ENCODE assay signal across 24 mouse cellular contexts in the genomic region with DNA sequence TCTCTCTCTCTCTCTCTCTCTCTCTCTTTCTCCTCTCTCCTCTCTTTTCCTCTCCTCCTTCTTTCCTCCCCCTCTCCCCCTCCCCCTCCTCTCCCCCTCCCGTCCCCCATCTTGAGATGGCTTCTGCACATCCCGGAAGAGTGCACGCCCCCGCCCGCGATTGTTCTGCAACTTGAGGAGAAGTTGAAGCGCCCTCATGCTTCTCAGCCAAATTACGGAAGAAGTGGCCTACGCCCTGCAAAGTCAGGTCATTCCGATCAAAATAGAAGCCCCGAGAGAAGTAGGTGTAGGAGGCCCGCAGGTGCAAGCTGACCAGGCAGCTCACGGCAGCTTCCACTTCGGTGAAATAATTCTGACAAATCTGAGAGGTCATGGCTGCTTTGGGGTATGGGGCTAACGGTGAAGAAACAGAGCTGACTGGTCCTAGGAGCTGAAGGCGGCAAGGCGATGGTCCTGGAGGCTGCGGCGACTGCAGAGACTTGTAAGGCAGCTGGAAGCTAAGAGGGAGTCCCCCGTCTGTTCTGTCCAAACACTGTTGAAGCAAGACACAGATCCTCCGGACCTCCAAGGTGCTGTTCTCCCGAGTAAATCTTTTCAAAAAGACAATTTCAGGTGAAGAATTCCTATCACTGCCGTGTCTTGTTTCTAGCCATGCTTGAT. TPM values are rescaled to one million over a fixed set of nuclear protein-coding genes. Genes with fewer than 3 reads are reported as not detected.
A peak's percentile ranks its signal among the peaks of the same experiment; 100 is the strongest.
DNase-seq lines count a peak whose midpoint lies in the region; ATAC-seq and TF ChIP-seq lines count a peak whose summit lies in the region.
"Had no signal": no experiment of that assay in that cellular context is flagged by ENCODE, and none has a peak within 500 bp of the region (broad histone marks: within the 10 kb centered on the region; RNA-seq: fewer than 3 reads in every experiment).

No protein-coding gene starts in this region.

- peaks cover 33% of the 10 kb centered on the region for H3K4me1 ChIP-seq in E14TG2a.4 (replicated peaks; ENCODE audit: low read depth, low read length)
- H3K4me1 ChIP-seq in ES-Bruce4 (ENCODE audit: control insufficient read depth, insufficient read depth, low read length), result no peaks in the 10 kb centered on the region
- H3K4me1 ChIP-seq: forebrain, embryonic 10.5 days; forebrain, embryonic 13.5 days; heart, embryonic 12.5 days; heart, embryonic 15.5 days had no signal

- H3K36me3 ChIP-seq in E14TG2a.4 (ENCODE audit: insufficient read depth, low read length) (no peaks in the 10 kb centered on the region), ES-Bruce4 (ENCODE audit: control insufficient read depth, insufficient read depth, low read length, poor library complexity, severe bottlenecking) (no peaks in the 10 kb centered on the region)
- H3K36me3 ChIP-seq: forebrain, embryonic 10.5 days; heart, embryonic 12.5 days; heart, embryonic 15.5 days had no signal

- intact Hi-C loops in gastrocnemius, adult 2 months (cut with DNase I), result no loop called here

- no peak for TF ChIP-seq EP300 in ES-Bruce4 (IDR thresholded peaks at IDR 0.05; ENCODE audit: insufficient read depth, low read depth, low read length)

- H3K27me3 ChIP-seq in E14TG2a.4 (ENCODE audit: insufficient read depth, low read length), result no peaks in the 10 kb centered on the region
- no peaks in the 10 kb centered on the region for H3K27me3 ChIP-seq in ES-Bruce4 (ENCODE audit: control insufficient read depth, insufficient read depth, low read length, poor library complexity, severe bottlenecking)
- H3K27me3 ChIP-seq: forebrain, embryonic 13.5 days; heart, embryonic 15.5 days had no signal

- no peak for TF ChIP-seq CTCF in gastrocnemius, adult 2 months (IDR thresholded peaks at IDR 0.05)
- TF ChIP-seq CTCF in E14TG2a.4 (conservative IDR thresholded peaks at IDR 0.05; ENCODE audit: low read length) (no peak), ES-Bruce4 (IDR thresholded peaks at IDR 0.05; ENCODE audit: low read depth, low read length) (no peak)

- no peak overlapping the region for H3K9ac ChIP-seq in ES-Bruce4 (ENCODE audit: low read depth, poor library complexity, severe bottlenecking)
- H3K9ac ChIP-seq: forebrain, embryonic 13.5 days; heart, embryonic 12.5 days; heart, embryonic 15.5 days; hindbrain, embryonic 14.5 days had no signal

- H3K4me3 ChIP-seq in gastrocnemius, adult 2 months, result peak overlapping the region; percentile 49
- H3K4me3 ChIP-seq in E14TG2a.4 (replicated peaks; ENCODE audit: low read length), result peak overlapping the region; percentile 60
- peak overlapping the region; percentile 10; the same call in 1 of the 2 replicates for H3K4me3 ChIP-seq in ES-Bruce4 (ENCODE audit: low read depth, low read length)
- H3K4me3 ChIP-seq: forebrain, embryonic 10.5 days; forebrain, embryonic 13.5 days; heart, embryonic 12.5 days; heart, embryonic 15.5 days had no signal

- H3K27ac ChIP-seq in gastrocnemius, adult 2 months, result peak overlapping the region; percentile 58
- H3K27ac ChIP-seq in ES-Bruce4 (ENCODE audit: insufficient read depth, low read length), result no peak overlapping the region
- H3K27ac ChIP-seq: forebrain, embryonic 10.5 days; forebrain, embryonic 13.5 days; heart, embryonic 15.5 days; hindbrain, embryonic 14.5 days; hindbrain, postnatal 0 days had no signal

- no peak for ATAC-seq in megakaryocyte-erythroid progenitor cell, adult 5-6 weeks (replicated peaks; ENCODE audit: low FRiP score, low TSS enrichment, poor library complexity, severe bottlenecking)
- ATAC-seq: forebrain, embryonic 13.5 days; forebrain, embryonic 16.5 days; hindbrain, postnatal 0 days; inflammation-experienced regulatory T-cells, adult 6 months; intestine, embryonic 16.5 days had no signal

- H3K9me3 ChIP-seq in E14TG2a.4 (ENCODE audit: low read length), result no peaks in the 10 kb centered on the region
- no peaks in the 10 kb centered on the region for H3K9me3 ChIP-seq in ES-Bruce4 (replicated peaks; ENCODE audit: control insufficient read depth, insufficient read depth, low read length, poor library complexity, severe bottlenecking)
- H3K9me3 ChIP-seq: forebrain, embryonic 10.5 days; forebrain, embryonic 13.5 days; heart, embryonic 15.5 days had no signal

- TF ChIP-seq POLR2A in ES-Bruce4 (IDR thresholded peaks at IDR 0.05; ENCODE audit: insufficient read depth, low read length), result no peak

- DNase-seq in gastrocnemius, adult 2 months, result no peak
- DNase-seq in gastrocnemius, postnatal 10 days, result no peak
- peak; percentile 86 for DNase-seq in R1 (ENCODE audit: low read depth, low spot score)
- no peak for DNase-seq in cerebellum, postnatal 36 days
- DNase-seq: adrenal gland, postnatal 14 days; cerebellum, adult 11-12 months; cerebellum, adult 8-10 months; cerebellum, postnatal 10 days; heart, postnatal 4 days; kidney, adult 18-20 months; kidney, adult 9 months had no signal

RNA-seq across cellular contexts. Expression of a gene that starts 30.4 kb away (rescaled TPM):
- total RNA-seq in gastrocnemius, adult 2 months (2021), result 10 to 100 TPM in 1 of 2 experiments, 1 to 10 TPM in 1; 9.5 to 10.3 TPM
- 10 to 100 TPM; 18.3 to 20.9 TPM for total RNA-seq in gastrocnemius, postnatal 10 days (2021)
- polyA plus RNA-seq in ES-Bruce4 (2011; ENCODE audit: insufficient read depth, insufficient read length, low read depth, missing spikeins), result 42.1 and 42.6 TPM in 2 replicates
- total RNA-seq in megakaryocyte-erythroid progenitor cell, adult 5-6 weeks (2014; fragmentation: Nextera tagmentation), result 21.2 and 25.1 TPM in 2 replicates
- total RNA-seq in megakaryocyte-erythroid progenitor cell, adult 5-6 weeks (2017), result 10.9 and 18.4 TPM in 2 replicates

RNA-seq across cellular contexts. Expression of a gene that starts 30.6 kb away (rescaled TPM):
- total RNA-seq in gastrocnemius, adult 2 months (2021), result 1 to 10 TPM in 1 of 2 experiments, under 1 TPM in 1; 0.56 to 1.2 TPM
- total RNA-seq in gastrocnemius, postnatal 10 days (2021), result 1 to 10 TPM; 4.5 to 4.9 TPM
- 5.5 and 8.3 TPM in 2 replicates for polyA plus RNA-seq in ES-Bruce4 (2011; ENCODE audit: insufficient read depth, insufficient read length, low read depth, missing spikeins)
- total RNA-seq in megakaryocyte-erythroid progenitor cell, adult 5-6 weeks (2014; fragmentation: Nextera tagmentation), result not detected in 2 replicates
- total RNA-seq in megakaryocyte-erythroid progenitor cell, adult 5-6 weeks (2017), result 0.80 TPM in 1 of 2 replicates, not detected in the other

RNA-seq across cellular contexts. Expression of a gene that starts 44.9 kb away (rescaled TPM):
- total RNA-seq in gastrocnemius, adult 2 months (2021), result under 1 TPM; 0.13 to 0.14 TPM
- total RNA-seq in gastrocnemius, postnatal 10 days (2021), result under 1 TPM; 0.47 to 0.90 TPM
- 0.97 and 1.8 TPM in 2 replicates for polyA plus RNA-seq in ES-Bruce4 (2011; ENCODE audit: insufficient read depth, insufficient read length, low read depth, missing spikeins)
- total RNA-seq in megakaryocyte-erythroid progenitor cell, adult 5-6 weeks (2014; fragmentation: Nextera tagmentation), result not detected in 2 replicates
- not detected in 2 replicates for total RNA-seq in megakaryocyte-erythroid progenitor cell, adult 5-6 weeks (2017)
- total RNA-seq: CH12.LX had no signal
- polyA plus RNA-seq: inflammation-experienced regulatory T-cells, adult 6 months had no signal

Comparison
In these comparisons a context has a peak if more than half of its experiments do, and no peak if none do; other contexts are left out.
1. H3K4me3 ChIP-seq: peak in every context shown above with its lines; median percentile 60 in E14TG2a.4; 49 in gastrocnemius, adult 2 months; 10 in ES-Bruce4.